Mouse (Mus musculus) embryonic fibroblast, embryonic 13.5 days (primary cell): ENCODE data around the gene Serpina3b. TPM values are rescaled to one million over a fixed set of nuclear protein-coding genes. Genes with fewer than 3 reads are reported as not detected.
"Not testable (repeated sequence)": the region's sequence is repeated elsewhere in the genome, so short reads cannot be mapped to it uniquely, and the experiment has no call there.

ENCODE experiments used
- H3K27ac ChIP-seq: 2 replicates; pipeline ENCODE4 v1.5.1; 2012; ENCODE audit warnings: low read length, control low read depth, inconsistent platforms; ENCODE audit not compliant: insufficient read depth
- H3K4me1 ChIP-seq: 2 replicates; pipeline ENCODE4 v1.6.1; 2011; ENCODE audit warnings: low read length; ENCODE audit not compliant: control insufficient read depth, insufficient read depth
- H3K4me3 ChIP-seq: 2 replicates; pipeline ENCODE4 v1.5.1; 2011; ENCODE audit warnings: mild to moderate bottlenecking, control low read depth, low read length; ENCODE audit not compliant: insufficient read depth
- CTCF ChIP-seq: IDR thresholded peaks from 2 replicates; pipeline ENCODE4 v1.5.1; 2011; ENCODE audit warnings: mild to moderate bottlenecking, control low read depth, low read length, moderate library complexity, borderline replicate concordance; ENCODE audit not compliant: insufficient read depth
- POLR2A ChIP-seq: IDR thresholded peaks from 2 replicates; pipeline ENCODE4 v1.6.1; 2011; ENCODE audit warnings: low read depth, mild to moderate bottlenecking, control low read depth, low read length, moderate library complexity
- polyA plus RNA-seq: library from polyadenylated mRNA; stranded (reverse); fragments of >200 nt; gene quantifications from 2 replicates; pipeline ENCODE4 v1.2.4, GENCODE M21; 2011; ENCODE audit warnings: low read depth; ENCODE audit not compliant: missing spikeins, insufficient read length

Gene Serpina3b
- not detected in 2 replicates for polyA plus RNA-seq

GRCm38 (mm10) chr12:104127696-104128095 lies at the start of gene Serpina3b:
Gene Serpina3b (plus strand): TSS chr12:104127996.
- Histone ChIP-seq H3K4me3 (no peak within 1 kb of the TSS), H3K4me1 (peaks cover 6% of the 10 kb centered on the region), H3K27ac (no peak within 1 kb of the TSS)
- TF ChIP-seq CTCF (no peak), POLR2A (no peak)

DNA sequence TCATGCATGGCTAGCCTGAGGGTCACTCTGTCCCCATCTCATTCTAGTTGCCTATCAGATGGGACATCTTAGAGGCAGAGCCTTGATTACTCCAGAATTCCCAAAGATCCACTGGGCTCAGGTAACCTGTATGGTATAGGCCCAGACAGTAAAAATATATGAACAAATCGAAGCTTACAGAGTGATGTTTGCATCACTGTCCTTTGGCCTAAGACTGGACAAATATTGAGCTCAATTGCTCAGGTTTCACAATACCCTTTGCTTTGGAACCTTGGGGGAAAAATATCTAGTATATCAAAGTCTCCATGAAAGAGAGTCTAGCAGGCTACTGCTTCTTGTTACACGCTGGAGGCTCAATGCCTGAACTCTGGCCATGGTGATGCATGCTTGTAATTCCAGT lies 37.7 kb upstream of the Serpina3b start:
- Histone ChIP-seq H3K4me3 (no peak overlapping the region), H3K27ac (no peak overlapping the region), H3K4me1 (no peaks in the 10 kb centered on the region)
- TF ChIP-seq POLR2A (no peak), CTCF (no peak)

DNA sequence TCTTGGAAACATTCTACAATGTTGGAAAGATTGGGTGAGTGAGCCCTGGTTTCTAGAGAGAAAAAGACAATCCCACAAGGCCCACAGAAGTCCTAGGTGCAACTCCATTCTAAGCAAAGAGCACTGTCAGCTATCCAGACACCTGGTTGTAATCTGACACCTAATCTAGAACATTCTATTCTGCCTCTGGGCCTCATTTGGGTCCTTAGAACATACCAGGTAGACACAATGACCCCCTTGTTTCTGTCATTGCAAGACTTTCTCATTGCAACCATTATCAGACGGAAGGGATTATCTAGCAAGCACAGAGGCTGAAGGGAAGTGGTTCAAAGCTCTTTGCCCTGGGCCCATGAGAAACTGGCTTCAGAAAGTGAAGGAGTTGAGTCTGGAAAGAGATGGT lies 36.5 kb upstream of the Serpina3b start:
- Histone ChIP-seq H3K27ac (no peak overlapping the region), H3K4me1 (no peaks in the 10 kb centered on the region), H3K4me3 (no peak overlapping the region)
- TF ChIP-seq CTCF (no peak), POLR2A (no peak)

- Histone ChIP-seq H3K27ac (no peak within 1 kb of the TSS), H3K4me3 (no peak within 1 kb of the TSS), H3K4me1 (no peaks in the 10 kb centered on the region)
- no peak for TF ChIP-seq POLR2A
- no peak for TF ChIP-seq CTCF
Measured at GRCm38 (mm10) chr12:104100768-104101167, 27.0 kb upstream of the Serpina3b start, which contains the start of gene Serpina5. Gene Serpina5 (plus strand): TSS chr12:104101113.

GRCm38 (mm10) chr12:104105847-104106246 lies 21.9 kb upstream of the Serpina3b start:
- TF ChIP-seq POLR2A (no peak), CTCF (no peak)
- H3K27ac ChIP-seq = no peak overlapping the region
- H3K4me3 ChIP-seq = no peak overlapping the region
- no peaks in the 10 kb centered on the region for H3K4me1 ChIP-seq

- TF ChIP-seq CTCF = no peak
- TF ChIP-seq POLR2A = no peak
- Histone ChIP-seq H3K4me3 (no peak overlapping the region), H3K4me1 (no peaks in the 10 kb centered on the region), H3K27ac (no peak overlapping the region)
Measured at GRCm38 (mm10) chr12:104106919-104107318, 20.9 kb upstream of the Serpina3b start.

DNA sequence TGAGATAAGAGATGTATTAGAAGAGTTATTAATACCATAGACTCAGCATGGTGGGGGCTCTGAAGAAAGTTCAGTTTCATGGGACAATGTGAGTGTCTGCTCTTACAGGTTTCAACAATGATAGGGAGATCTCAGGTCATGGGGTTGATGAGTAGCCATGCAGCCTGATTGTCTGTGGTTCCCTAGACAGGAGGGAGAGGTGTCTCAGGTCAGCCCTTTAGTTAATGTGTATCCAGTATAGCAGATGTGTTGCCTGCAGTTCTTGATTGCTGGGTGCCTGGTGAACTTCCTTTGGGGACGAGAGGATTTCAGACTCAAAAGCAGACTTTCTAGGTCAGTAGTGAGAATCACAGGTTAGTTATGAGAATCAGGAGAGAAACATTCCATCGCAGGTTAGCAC lies 19.3 kb upstream of the Serpina3b start:
- no peak for TF ChIP-seq CTCF
- Histone ChIP-seq H3K4me1 (no peaks in the 10 kb centered on the region), H3K4me3 (no peak overlapping the region), H3K27ac (no peak overlapping the region)

- H3K27ac ChIP-seq, H3K4me3 ChIP-seq, H3K4me1 ChIP-seq: not testable (repeated sequence)
Measured at GRCm38 (mm10) chr12:104112333-104112732, 15.5 kb upstream of the Serpina3b start, which contains the start of gene Serpina3a. Gene Serpina3a (plus strand): TSS chr12:104112724.

DNA sequence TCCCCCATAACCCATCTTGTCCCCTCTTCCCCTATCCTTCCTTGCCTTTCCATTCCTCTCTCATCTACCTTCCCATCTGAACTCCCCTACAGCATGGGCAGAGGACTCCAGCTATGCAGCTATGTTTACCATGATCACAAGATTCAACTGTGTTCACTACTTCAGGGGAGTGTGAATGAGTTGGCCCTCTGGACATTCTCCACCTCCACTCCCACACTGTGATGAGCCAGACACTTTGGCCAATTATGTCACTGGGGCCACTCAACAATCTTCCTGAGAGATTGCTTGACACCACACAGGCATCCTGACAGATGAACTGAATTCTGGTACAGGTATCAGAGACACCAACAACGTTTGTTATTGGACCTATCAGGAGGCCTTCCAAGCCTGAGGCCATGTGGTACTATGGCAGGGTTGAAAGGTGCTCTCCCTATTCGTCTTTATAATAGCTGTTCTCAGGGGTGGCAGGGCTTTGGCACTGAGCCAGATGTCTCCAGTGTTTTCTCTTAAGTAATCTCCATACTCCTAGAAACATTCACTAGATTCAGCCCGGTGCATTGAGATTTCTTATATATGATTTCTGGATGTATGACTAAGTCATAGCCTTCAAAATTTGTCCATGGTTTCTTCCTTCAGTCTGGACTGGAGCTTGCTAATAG lies 12.7 kb upstream of the Serpina3b start:
- no peak for TF ChIP-seq CTCF
- TF ChIP-seq POLR2A = no peak
- Histone ChIP-seq H3K27ac (no peak overlapping the region), H3K4me1 (no peaks in the 10 kb centered on the region), H3K4me3 (no peak overlapping the region)

DNA sequence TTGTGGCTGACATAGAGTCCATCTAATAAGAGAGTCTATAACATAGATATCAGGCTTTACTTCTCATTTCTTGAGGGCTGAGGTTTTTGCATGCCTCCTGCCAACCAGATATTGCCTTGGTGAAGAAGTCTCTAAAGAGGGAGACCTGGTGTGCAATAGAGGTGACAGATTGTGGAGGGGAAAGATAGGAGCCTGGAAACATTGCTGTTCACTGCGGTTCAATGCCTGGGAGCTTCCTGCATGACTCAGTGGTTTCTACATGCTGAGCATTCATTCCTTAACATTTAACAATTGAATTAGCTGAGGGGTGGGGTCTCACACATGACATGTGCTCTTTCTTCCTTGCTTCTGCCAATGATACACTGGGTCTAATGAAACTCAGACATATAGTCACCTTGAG lies 4.7 kb upstream of the Serpina3b start:
- Histone ChIP-seq H3K4me3 (no peak overlapping the region), H3K4me1 (peaks cover 6% of the 10 kb centered on the region), H3K27ac (no peak overlapping the region)
- no peak for TF ChIP-seq CTCF
- TF ChIP-seq POLR2A = no peak
